Mouse (Mus musculus) lung, adult 2 months (tissue): ENCODE data around the gene Zrsr1.

Experiments used
- CTCF ChIP-seq: fragments of 200-500 bp; IDR thresholded peaks from 2 replicates; pipeline ENCODE4 v1.5.1; 2011; ENCODE audit warnings: mild to moderate bottlenecking, low read length, control low read depth; ENCODE audit not compliant: insufficient read depth
- POLR2A ChIP-seq: fragments of 200-500 bp; IDR thresholded peaks from 2 replicates; pipeline ENCODE4 v1.6.1; 2011; ENCODE audit warnings: low read depth, mild to moderate bottlenecking, control low read depth, low read length, borderline replicate concordance; ENCODE audit errors: extremely low read depth

- TF ChIP-seq CTCF (no peak), POLR2A (no peak)
These were observed 49.0 kb downstream of the Zrsr1 start for GRCm38 (mm10) chr11:23020841-23021240.
